Mouse (Mus musculus) induced T-regulatory cell, adult 2 months (primary cell): ENCODE results near the gene Rasl12.

Source experiments
- DNase-seq: peaks from one replicate; pipeline ENCODE4 v3.0.0-alpha.2; 2012; ENCODE audit warnings: low read depth

The Rasl12 gene

DNA sequence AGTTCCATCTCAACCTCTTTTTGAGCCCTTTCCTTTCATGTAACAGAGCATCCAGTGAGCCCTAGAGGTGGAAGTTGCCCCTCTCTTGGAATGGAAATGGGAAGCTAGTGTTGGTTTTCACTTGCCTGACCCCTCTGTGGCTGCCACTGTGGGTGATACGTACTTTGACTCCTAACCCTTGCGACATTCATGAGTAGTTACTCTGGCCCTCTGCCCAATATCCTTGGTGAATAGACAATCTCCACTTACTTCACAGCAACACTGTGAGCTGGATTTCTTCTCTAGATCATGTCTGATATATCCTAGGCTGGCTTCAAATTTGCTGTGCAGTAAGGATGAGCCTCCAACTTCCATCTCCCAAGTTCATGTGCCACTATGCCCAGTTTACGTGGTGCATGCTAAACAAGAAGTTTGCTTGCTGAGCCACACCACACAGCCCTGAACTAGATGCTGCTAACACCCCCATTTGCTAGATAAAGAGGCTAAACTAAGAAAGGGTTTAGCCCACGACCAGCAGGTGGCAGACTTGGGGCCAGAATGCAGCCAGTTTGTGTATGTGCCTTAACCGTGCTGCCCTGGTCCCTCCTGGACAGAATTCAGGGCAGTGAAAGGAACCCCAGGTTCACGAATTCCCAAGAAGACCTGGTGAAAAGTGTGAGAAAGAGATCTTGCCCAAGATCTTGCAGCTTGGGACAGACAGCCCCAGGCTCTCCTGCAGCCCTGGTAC, 5.5 kb upstream of the Rasl12 start:
- DNase-seq: peak; percentile 72

- no peak for DNase-seq
Observed at GRCm38 (mm10) chr9:65393606-65394005, 4.7 kb upstream of the Rasl12 start.

DNA sequence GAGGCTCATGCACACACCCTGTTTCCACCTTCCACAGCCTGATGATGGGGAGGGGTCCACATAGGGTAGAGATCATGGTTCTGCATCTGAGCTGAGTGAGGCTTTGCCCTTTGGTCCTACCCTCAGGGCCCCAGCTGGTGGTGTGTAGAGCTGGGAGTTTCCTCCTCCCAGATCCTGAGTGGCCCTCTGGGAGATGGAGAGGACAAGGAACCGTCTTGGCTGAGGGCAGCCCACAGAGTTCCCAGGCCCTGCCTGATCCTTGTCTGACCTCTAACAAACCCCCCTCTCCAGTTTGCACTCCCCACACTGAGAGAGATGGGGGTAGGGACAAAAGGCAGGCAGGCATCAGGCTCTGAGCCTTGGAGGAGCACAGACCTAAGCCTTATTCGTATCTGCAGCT, 3.9 kb upstream of the Rasl12 start:
- DNase-seq: no peak

DNA sequence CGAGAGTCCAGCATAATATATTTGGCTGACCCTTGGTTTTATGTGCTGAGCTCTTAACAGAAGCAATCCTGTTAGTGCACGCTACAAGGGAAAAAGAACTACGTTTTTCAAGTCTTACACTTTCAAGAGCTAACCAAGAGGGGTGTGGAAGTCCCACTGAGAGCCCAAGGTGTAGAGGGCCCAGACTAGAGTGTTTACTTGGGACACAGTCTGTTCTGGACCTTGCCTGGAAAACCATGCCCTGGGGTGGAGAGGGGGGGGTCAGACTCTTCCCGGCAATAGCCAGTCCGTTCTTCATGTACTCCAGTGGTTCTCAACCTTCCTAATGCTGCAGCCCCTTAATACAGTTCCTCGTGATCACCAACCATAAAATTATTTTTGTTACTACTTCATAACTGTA, 1.6 kb downstream of the Rasl12 start:
- no peak for DNase-seq

DNA sequence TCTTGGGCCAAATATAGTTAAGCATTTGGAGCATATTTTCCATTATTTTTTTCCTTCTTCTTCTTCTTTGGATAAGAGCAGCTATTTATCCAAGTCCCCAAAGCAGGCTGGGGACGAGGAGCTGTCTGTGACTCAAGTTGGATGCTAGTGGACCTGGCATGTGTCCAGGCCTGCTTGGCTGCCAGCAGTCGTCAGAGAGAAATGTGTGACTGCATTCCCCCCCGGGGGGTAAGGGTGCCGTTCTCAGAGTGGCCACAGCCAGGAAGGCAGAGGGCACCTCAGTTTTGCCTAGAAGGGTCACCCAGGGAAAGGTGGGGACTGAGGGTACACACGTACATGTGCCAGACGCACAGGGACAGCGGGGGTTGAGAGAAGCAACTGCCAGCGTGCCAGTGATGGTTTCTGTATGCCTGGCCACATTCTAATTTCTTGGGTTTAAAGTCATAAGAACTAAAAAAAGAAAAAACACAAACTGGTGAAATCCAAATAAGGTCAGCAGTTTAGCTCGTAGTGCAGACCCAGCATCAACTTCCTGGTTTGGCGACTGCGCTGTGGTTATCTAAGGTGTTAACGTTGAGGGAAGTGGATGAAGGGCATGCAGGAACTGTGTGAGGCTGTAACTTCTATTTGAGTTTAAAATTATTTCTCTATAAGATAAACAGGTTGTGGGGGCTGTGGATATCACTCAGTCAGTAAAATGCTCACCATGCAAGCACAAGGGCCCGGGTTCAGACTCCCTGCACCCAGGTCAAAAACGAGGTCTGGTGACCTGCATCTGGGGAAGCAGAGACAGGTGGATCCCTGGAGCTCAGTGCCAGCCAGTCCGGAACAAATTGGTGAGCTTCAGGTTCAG, 6.3 kb downstream of the Rasl12 start:
- DNase-seq: peak; percentile 31

DNA sequence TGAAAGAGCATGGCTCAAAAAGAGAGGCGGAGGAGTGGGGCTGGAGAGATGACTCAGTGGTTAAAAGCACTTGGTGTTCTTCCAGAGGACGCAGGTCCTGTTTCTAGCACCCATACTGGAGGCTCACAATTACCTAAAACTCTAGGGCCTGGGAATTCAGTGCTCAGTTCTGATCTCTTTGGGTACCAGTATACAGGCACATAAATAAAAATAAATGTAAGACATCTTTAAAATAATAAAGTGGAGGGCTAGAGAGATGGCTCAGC, 6.8 kb downstream of the Rasl12 start:
- DNase-seq: no peak

DNA sequence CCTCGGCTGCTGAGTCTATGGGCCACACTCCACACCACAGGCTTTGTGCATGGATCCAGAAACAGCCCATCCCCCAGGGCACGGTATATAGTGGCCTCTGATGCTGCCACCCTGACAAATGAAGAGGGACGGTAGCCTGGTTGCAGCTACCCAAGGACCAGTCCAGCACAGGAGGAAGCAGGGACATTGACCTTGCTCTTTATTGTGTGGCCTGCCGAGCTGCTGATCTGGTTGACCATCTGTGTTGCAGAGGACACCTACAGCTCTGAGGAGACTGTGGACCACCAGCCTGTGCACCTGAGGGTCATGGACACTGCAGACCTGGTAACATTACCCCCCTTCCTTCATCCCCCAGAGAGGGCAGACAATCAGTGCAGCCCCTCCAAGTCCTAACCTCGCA, 9.0 kb downstream of the Rasl12 start:
- DNase-seq: no peak

- no peak for DNase-seq
Observed at GRCm38 (mm10) chr9:65407861-65408260, 9.6 kb downstream of the Rasl12 start.

GRCm38 (mm10) chr9:65408871-65409295, 10.6 kb downstream of the Rasl12 start:
- no peak for DNase-seq

- DNase-seq: no peak
Observed at GRCm38 (mm10) chr9:65410378-65410777, 12.1 kb downstream of the Rasl12 start.

GRCm38 (mm10) chr9:65411326-65411725, 13.0 kb downstream of the Rasl12 start:
- no peak for DNase-seq

GRCm38 (mm10) chr9:65417738-65418137, 19.4 kb downstream of the Rasl12 start:
- DNase-seq: no peak

- no peak for DNase-seq
Observed at GRCm38 (mm10) chr9:65419633-65420032, 21.3 kb downstream of the Rasl12 start.

DNA sequence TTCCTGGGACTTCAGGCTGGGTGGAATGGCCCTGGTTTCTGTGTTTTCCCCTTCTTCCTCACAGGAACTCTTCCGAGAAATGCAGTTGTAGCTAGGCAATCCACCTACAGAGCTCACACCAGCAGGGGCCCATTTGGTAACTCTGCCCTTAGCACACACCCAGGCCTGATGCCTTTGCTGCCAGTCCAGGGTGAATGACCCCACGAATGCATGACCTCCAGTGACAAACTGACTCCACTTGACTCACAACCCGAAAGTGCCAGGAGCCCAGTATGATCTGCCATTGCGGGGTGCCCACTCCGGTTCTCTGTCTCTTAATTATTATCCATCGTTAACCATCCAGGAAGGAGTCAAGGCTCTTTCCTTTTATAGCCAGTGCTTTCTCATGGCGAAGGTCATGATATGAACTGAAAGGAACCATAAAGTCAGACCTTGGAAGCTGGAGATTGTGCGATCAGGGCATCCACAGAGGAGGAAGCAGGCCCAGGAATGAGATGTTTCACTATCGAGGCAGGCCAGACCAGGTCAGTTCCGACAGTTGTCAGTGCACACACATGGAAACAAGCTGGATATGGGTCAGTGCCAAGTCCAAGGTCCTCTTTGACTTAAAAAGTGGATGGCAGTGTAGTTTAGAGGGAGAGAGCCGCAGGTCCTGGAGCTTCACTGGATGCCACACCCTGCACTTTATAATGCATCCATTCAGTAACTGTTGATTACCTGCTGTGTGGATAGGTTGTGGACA, 24.6 kb downstream of the Rasl12 start, which contains the start of gene Slc51b:
Slc51b (minus strand) TSS at position 196 of the 742 bp plus-strand sequence.
- DNase-seq: no peak

DNA sequence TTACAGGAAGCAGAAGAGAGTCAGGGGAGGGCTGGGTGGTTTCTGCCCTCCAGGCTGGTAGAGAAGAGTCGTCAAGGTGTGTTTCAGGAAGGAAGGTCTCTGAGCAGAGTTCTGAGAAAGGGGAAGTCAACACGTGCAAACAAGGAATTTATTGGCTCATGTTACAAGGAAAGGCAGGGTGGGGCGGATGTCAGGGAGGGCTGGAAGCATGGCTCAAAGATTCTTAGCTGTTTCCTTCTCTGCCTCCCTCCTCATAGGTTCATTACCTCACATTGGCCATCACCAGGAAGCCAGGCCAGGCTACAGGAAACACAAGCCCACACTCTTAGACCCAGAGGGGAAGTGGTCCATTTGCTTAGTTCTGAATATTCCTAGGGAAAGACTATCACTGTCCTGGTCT, 26.1 kb downstream of the Rasl12 start:
- no peak for DNase-seq

DNA sequence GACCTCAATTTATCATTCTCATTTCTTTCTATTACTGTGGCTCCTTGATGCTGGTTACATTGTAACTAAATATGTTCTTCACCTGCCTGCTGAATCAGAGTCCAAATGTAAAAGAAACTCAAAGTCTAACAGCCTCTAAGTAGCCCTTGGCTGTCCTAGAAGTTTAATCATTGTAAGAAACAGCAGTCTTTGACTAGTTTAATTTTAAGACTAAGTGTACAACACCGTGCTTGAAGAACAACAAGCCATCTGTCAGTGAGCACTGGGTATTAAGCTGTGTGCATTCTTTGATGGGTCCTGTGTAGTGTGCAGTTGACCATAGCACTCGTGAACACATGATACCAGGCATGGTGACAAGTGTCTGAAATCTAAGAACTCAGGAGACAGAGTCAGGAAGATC, 29.2 kb downstream of the Rasl12 start:
- DNase-seq: no peak

- DNase-seq: no peak
Observed at GRCm38 (mm10) chr9:65428003-65428402, 29.7 kb downstream of the Rasl12 start.

- no peak for DNase-seq
Observed at GRCm38 (mm10) chr9:65430401-65430800, 32.1 kb downstream of the Rasl12 start.

- no peak for DNase-seq
Observed at GRCm38 (mm10) chr9:65430921-65431320, 32.6 kb downstream of the Rasl12 start.

DNA sequence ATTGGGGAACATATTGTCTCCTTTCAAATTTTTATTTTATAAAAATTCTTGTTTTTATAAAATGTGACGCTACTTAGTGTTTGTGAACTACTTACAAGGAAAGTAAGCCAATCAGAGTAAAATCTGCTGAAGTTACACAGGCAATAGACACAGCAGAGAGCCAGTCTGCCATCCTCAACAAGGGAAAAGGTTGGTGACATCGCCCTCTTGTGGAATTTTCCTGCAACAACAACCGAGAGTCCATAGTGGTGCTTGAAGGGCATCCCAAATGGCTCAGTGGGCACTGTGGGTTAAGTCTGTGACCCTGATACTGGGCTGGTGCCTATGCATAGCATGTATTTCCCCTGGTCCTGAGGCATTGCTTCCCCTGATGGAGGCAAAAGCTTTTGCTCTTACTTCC, 33.9 kb downstream of the Rasl12 start:
- peak; percentile 89 for DNase-seq

DNA sequence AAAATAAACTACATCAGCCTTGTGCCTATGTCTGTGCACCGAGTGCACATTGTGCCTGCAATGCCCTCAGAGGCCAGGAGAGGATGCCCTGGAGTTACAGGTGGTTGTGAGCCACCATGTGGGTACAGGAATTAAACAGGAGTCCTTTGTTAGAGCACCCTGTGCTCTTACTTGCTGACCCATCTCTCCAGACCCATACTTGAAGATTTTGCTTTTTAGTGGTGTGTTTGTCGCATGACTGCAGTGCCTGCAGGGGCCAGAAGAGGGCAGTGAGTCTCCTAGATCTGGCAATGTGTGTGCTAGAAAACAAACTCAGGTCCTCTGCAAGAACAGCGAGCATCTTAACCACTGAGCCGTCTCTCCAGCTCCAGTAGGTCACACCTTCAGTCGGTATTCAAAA, 35.8 kb downstream of the Rasl12 start:
- DNase-seq: peak; percentile 82

DNA sequence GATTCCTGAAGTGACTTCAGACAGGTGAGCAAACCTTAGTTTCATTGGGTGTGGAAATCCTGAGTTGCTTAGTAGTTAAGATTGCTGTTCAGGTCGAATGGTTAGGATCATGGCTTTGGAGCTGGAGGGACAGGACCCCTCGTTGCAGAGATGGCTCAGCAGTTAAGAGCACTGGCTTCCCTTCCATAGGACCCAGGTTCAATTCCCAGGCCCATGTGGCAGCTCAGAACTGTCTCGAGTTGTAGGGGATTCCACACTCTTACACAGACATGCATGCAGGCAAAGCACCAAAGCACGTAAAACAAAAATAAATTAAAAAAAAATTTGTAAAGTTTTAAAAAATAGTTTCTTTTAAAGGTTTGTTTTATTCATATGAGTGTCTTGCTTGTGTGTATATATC, 36.9 kb downstream of the Rasl12 start:
- no peak for DNase-seq
